Mouse (Mus musculus) ovary, postnatal 36 days (tissue): Measurements from ENCODE around the gene Gm5431.
"Not testable (repeated sequence)": the region's sequence is repeated elsewhere in the genome, so short reads cannot be mapped to it uniquely, and the experiment has no call there.

Source experiments
- DNase-seq: peaks from one replicate; pipeline ENCODE4 v3.0.0; 2022; ENCODE audit warnings: low spot score, mixed read lengths

The Gm5431 gene

DNA sequence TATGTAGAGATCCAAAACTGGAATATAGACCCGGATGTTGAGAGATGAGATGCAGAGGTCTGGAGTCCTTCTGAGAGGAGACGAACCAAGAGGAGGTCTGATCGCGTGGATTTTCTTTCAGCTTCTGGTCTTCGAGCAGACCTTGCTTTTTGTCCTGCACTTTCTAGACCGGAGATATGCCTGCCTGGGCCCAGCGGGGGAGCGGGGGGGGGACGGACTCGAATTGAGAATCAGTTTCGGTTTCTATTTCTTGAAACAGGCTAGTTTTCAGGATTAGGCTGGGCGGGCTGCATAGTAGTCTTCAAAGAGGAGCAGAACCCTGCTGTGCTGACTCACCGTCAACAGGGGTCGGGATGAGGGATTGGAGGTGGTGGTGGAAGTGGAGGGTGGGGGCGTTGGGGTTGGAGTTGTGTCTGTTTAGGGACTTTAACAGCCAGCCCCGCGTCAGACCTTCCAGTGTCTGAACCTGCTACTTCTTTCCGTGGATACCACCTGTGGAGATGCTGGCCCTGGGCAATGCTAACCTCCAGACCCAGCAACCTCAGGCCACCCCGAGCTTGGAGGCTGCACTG lies 30.7 kb downstream of the Gm5431 start, which contains the start of gene Irgm1:
Irgm1 (minus strand) TSS at position 483 of the 572 bp plus-strand sequence.
- DNase-seq = peak; percentile 70

DNA sequence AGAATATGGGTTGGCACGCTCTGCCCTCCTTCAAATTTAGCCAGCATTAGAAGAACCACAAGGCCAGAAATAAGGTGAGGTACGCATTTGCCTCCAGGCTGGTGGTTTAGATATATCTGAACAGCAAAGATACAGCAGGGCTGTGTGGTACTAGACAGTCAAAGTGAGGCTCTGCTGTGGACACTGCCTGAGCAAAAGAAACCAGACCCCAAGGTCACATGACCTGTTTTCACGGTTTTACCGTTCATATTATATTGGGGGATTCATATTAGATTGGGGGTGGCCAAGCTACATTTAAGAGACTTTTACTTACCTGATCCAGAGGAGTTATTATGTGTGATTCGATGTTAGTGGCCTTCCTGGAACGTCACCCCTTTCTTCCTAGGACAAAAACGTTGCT lies 31.2 kb downstream of the Gm5431 start:
- no peak for DNase-seq

DNA sequence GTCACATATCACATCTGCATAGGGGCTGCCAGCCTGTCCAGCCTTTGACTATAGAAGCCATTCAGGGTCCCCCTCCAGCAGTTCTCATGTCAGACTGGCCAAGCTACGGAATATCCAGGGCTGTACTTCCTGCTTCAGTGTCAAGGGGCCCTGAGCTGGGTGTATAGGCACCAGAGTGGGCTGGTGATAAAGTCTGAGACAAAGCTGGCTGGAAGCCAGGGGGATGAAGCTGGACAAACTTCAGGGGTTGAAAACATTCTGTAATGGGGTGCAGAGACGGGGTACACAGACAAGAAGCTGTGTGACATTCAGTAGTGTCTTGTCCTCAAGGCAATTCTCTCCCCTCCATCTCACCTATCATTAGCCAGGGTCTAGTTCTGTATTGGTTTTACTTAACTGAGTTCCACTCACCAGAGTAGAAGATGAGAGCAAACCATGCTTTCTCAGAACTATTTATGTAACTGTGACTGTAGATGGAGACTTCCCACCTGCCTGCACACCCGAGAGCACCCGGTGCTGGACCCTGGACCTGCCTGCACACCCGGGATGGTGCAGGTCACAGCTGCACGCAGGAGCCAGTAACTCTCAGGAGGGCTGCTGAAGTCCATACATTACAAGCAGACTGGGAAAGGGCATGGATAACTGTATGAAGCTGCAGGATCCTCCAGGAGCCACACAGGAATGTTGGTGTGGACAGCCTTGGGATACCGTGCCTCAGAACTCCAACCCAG lies 32.5 kb downstream of the Gm5431 start:
- DNase-seq = no peak

DNA sequence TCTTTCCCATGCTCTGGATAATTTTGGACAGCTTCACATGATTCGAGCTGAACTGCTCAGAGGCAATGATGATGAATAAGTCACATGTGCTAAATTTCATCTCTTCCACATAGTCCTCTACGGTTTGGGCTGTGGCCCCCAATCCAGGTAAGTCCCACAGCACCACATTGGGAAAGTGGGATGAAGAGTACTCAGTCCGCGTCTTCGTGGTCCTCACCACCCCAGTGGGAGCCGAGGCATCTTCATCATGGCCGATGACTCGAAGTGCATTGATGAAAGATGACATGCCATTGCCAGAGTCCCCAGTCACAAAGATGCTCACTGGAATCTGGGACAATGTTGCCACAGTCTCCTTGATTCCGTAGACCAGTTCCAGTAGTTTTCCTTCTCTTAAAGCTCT lies 35.5 kb downstream of the Gm5431 start:
- no peak for DNase-seq

DNA sequence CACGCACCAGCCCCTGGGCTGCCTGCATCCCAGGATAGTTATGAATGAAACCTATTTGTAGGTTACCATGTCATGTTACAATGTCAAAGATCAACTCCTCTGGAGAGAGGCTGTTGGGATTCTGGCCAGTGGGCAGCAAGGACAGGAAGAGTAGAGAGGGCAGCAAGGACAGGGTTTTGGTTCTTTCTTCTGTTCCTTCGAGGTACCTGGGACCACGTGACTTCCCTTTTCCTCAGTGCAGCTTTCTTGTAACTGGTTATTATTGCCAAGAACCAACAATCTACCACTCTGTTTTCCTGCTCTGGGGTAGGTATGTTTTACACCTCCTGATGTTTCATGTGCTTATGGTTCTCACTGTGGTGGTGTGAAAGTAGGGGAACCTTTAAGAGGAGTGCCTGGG lies 38.2 kb downstream of the Gm5431 start:
- DNase-seq = no peak

DNA sequence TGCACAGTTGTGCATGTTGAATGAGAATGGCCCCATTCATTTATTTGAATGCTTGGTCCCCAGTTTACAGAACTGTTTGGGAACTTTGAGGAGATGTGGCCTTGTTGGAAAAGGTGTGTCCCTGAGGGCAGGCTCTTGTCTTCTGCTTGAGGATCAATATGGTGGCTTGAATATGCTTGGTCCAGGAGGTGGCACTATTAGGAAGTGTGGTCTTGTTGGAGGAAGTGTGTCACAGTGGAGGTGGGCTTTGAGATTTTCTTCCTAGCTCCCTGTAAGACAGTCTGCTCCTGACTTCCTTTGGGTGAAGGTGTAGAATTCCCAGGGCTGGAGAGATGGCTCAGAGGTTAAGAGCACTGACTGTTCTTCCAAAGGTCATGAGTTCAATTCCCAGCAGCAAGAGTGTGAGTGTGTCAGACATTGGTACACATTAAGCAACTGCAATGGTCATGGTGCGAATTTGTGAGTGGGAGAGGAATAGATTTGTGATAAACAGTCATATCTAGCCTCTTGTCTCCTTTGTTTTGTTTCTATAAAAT lies 39.2 kb downstream of the Gm5431 start:
- no peak for DNase-seq

DNA sequence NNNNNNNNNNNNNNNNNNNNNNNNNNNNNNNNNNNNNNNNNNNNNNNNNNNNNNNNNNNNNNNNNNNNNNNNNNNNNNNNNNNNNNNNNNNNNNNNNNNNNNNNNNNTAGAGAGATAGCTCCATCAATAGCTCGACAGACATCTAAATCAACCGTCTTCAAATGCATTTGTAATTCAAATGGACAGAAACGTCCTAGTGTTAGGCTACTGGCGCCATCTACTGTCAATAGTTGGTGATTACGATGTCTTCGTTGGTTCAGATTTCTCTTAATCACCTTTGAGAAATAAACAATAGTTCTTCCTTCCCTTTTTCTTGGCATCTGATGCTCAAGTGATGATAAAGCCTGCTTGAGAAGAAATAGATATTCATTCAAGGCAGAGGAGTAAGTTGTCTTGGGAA lies 43.0 kb downstream of the Gm5431 start:
- no peak for DNase-seq

DNA sequence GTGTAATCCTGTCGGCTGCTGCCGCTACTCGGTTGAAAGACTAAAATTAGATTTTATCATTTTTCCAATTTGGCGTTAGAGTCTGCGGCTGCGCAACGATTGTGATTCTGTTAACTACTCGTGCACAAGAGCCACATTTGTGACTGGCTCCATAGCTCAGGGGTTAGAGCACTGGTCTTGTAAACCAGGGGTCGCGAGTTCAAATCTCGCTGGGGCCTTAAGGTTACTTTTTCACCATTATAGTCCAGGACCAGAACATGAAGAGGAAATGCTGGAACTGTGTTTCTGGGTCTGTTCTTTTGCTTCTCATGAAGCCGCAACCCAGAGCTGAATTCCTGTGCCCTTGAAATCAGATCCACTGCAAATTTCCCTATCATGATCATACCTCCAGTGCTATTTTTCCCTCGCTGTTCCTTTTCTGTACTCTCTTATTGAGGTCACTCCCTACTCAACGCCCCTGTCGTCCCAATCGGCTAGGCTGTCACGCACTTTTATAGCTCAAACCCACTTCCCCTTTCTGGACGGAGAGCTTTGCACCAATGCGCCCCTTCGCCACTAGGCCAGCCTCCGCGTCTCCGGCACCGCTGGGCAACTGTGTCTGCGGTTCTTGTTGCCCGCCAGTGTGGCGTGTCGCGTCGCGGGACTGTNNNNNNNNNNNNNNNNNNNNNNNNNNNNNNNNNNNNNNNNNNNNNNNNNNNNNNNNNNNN lies 48.4 kb downstream of the Gm5431 start:
- peak; percentile 83 for DNase-seq

DNA sequence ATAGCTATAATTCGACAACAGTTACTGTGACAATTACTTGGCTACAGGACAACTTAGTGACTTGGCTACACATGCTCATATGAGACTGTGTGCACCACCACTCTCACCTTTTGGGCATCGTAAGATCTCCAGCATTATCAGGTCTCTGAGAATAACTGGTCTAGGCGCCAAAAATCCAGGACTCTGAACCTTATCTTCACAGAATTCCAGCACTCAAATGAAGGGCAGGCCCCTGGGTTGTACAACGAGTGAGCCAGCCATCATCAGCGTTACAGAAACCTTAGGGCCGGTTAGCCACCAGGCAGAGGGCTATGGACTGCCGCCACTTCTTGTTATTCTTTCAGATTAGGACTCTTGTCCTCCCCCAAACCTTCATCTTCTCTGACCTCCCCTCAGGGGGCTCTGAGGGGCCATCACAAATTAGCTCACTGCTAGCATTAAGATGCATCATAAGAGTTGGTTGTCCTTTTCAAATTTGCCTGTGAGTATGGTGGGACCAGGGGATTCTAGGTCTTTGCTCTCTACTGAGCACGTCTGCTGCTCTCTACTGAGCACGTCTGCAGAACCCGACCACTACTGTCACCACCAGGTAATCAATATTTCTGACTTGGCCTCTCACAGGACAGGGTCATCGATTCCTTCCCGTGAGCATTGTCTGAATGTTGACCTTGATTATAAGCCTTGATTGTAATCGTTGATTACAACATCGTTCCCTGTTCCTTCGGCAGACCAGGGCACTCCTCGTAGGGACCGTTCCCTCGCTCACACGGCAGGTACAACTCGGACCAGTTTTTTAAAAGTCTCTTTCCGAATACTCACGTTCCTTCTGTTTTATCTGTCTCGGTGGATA lies 49.2 kb downstream of the Gm5431 start:
- no peak for DNase-seq

DNA sequence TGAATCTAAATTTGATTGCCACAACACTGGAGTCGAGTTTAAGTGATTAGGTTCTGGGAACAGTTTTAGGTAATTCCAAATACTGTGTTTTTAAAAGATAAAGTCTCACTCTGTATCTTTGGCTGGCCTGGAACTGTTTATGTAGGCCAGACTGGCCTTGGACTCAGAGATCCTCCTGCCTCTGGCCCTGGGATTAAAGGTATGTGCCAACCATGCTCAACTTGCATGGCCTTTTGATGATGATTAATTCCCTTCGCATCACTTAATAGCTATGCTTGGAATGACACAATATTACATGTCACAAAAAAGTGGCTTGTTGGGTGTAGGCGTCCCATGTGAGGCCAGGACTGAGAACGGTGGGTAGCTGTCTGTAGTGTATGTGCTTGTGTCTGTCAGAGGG lies 49.8 kb downstream of the Gm5431 start:
- DNase-seq = no peak

DNA sequence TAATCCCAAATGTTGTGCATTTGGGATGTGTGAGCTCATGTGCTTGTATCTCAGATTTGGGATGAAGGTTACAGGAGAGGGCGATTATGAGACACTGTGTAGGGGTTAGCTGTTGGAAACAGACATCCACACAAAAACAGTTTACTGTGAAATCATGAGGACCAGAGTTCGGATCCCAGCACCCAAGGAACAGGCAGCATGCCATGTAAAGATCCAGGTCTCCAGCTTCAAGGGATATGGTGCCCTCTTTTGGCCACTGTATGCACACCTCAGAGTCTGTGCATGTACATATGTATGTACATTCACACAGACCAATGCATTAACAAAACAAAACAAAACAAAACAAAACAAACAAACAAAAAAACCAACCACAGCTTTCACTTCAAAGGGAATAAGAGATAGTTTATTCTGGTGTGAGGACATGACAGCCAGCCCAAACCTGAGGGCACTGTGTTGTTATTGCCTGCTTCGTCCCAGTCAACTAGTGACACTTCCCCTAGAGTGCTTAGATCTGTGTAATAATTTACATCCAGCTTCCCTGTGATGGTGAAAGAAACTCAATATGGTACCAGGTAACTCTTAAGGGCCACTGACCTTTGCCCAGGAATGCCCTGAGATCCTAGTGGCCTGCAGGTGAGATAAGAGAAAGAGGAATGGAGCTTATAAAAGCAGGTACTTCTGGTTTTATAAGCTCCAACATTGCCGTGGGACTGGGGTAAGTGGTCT lies 50.6 kb downstream of the Gm5431 start:
- no peak for DNase-seq

DNA sequence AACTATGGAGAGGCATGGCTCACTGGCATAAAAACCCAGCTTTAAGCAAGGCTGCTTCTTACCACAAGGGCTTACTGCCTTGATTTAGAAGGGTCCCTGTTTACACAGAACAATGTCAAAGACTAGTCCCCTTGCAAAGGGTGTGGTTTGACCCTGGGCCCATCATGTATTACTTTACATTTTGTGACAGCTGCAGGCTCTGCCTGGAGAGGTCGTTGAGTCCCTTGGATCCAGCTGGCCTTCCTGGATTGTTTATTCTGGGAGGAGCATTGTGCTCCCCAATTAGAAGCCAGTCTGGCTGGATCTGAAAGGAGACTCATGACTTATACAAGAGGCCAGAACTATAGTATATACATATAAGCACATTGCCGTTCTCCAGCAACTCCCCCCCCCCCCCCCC lies 51.8 kb downstream of the Gm5431 start:
- no peak for DNase-seq

DNA sequence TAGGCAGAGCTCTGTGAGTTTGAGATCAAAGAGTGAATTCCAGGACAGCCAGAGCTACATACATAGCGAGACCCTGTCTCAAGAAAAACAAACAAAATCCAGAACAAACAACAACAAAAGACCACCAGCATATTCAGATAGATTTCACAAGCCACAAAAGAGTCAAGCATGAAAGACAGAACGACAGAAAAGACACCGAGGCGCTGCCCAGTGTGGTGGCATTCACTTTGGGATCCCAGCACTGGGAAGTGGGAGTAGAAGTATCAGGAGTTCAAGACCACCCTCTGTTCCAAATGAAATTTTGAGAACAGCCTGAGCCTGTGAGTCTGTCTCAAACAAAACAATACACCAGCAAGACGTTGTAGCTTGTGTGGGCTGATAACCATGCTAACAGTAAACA lies 55.1 kb downstream of the Gm5431 start:
- no peak for DNase-seq

DNA sequence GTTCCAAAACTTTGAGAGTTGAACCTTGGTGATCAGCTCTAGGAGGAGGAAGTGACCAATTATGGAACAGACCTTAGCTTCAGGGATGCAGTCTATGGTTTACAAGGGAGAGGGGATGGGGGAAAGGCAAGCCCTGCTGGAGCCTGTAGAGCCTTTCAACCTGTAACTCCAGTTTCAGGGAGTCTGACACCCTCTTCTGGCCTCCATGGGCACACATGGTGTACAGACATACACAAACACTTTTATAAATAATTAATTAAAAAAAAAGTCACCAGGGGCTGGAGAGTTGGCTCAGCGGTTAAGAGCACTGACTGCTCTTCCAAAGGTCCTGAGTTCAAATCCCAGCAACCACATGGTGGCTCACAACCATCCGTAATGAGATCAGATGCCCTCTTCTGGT lies 55.7 kb downstream of the Gm5431 start:
- not testable (repeated sequence) for DNase-seq

DNA sequence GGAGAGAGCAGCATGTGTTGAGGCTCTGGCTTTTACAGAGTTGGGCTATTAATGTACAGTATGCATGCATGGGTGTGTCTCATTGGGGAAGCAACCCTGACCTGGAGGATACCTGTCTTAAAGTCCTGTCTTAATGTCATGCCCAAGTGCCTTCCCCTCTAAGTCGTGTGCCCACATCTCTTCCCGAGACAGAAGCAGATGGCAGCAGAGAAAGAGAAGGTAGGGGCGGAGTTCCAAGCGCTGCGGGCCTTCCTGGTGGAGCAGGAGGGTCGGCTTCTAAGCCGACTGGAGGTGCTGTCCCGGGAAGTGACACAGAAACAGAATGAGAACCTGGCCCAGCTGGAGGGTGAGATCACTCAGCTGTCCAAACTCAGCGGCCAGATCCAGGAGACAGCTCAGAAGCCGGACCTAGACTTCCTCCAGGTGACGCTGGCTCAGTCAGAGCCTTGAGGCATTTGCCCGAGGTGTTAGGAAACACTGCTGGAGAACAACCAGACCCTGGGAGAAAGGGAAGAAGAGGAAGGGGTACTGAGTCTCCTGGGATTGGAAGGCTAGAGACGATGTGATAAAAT lies 56.7 kb downstream of the Gm5431 start:
- DNase-seq = no peak

DNA sequence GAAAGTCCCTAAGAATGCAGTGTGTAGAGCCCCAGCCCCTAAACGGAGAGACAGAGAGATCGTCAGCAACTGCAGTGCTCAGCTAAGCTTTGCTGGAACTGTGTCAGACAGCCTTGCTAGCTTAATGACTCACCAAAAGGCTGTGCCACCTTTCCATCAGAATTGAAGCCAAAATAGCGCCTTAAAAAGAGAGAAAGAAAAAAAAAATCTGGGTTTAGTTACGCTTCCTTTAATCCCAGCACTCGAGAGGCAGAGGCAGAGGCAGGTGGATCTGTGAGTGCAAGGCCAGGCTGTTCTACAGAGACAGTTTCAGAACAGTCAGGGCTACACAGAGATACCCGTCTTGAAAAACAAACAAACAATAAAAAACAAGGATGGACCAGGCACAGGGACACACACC lies 57.7 kb downstream of the Gm5431 start:
- DNase-seq = no peak

DNA sequence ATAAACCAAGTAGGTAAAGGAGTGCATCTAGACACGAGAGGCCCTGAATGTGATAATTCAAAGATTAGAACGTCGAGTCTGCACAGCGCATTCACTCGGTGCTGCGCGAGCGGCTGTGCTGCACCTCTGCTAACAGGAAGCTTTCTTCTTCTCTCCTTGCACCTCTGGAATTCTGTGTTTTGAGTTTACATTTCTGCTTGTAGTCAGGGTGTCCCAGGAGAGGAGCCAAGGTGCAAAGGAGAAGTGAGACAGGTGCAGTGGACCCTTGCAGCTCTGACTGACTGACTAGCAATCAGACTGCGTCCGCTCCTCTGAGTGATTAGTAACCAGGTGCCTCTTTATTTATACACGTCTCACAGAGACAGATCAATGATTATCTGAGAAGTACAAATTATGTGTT lies 58.8 kb downstream of the Gm5431 start:
- no peak for DNase-seq

DNA sequence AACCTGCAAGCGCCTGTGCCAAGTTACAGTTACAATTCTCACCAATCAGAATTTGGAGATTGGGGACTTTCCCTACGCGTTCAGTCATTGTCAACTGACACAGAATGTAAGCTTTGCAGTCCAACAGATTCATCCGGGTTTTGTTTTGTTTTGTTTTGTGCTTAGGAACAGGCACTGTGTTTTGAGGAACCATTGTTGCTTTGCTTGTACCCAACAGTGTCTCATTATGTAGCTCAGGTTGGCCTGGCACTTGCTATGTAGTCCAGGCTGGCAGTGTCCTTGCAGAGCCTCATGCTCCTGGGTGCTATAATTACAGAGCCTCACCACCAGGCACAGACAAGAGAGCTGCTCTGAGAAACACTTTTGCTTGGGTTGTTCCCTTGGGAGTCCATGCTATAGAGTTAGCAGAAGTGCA lies 59.6 kb downstream of the Gm5431 start:
- no peak for DNase-seq

DNA sequence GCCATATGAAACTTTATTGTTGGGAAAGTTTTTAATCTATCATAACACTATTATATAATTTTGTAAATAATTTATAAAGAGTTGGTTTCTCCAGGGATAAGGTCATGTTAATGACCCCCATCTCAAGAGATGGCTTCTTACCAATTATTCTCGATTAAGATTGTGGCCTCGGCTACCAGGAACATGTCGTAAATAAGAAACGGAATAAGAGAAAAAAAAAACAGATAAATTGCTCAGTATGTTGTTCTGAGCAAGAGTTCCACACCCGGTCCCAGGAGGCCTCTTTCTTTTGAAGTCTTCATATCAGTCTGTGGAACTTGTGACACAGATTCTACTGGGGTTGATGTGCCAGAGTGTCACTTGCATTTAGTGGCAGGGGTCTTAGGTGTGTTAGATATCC lies 60.8 kb downstream of the Gm5431 start:
- DNase-seq = no peak

DNA sequence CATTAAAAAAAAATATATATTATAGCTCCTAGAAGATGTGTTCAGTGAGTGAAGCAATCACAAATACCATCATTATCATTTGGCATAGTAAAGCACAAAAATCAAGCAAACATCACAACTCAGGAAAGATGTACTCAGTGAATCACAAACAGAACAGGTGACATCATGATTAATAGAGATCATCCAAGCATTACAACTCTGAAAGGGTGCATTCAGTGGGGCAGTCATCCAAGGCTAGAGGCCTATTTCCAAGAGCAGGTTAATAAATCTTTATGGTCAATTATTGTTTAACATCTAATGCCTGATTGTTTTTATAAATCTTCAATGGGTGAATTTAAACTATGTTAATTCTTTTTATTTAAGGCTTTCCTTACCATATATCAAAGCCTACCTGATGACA lies 61.2 kb downstream of the Gm5431 start:
- DNase-seq = no peak
